Mouse (Mus musculus) intestine, postnatal 0 days (tissue): Measurements from ENCODE around the gene Serpina3f. TPM values are rescaled to one million over a fixed set of nuclear protein-coding genes. Genes with fewer than 3 reads are reported as not detected.

ENCODE experiments used
- ATAC-seq: fragments of 200-750 bp; cut with Nextera tagmentation; 2 replicates; pipeline ENCODE4 v1.8.0; 2017; ENCODE audit warnings: mild to moderate bottlenecking, moderate TSS enrichment, moderate library complexity
- H3K27ac ChIP-seq: fragments of 300-500 bp; sonication (generic); 2 replicates; pipeline ENCODE4 v1.5.1; 2014; ENCODE audit warnings: mild to moderate bottlenecking, low read depth, low read length, moderate library complexity
- H3K27me3 ChIP-seq: fragments of 300-500 bp; sonication (generic); replicated peaks from 2 replicates; pipeline ENCODE4 v1.6.1; 2014; ENCODE audit warnings: low read length, mixed read lengths; ENCODE audit not compliant: control insufficient read depth, insufficient read depth
- H3K36me3 ChIP-seq: fragments of 300-500 bp; sonication (generic); 2 replicates; pipeline ENCODE4 v1.6.1; 2014; ENCODE audit warnings: mild to moderate bottlenecking, moderate library complexity; ENCODE audit not compliant: control insufficient read depth, insufficient read depth
- H3K4me1 ChIP-seq: fragments of 300-500 bp; sonication (generic); replicated peaks from 2 replicates; pipeline ENCODE4 v1.6.1; 2014; ENCODE audit warnings: antibody characterized with exemption, low read length, mixed read lengths; ENCODE audit not compliant: control insufficient read depth, insufficient read depth
- H3K4me2 ChIP-seq: fragments of 300-500 bp; sonication (generic); replicated peaks from 2 replicates; pipeline ENCODE4 v1.6.1; 2014; ENCODE audit warnings: low read depth, mild to moderate bottlenecking, moderate library complexity
- H3K4me3 ChIP-seq: fragments of 300-500 bp; sonication (generic); 2 replicates; pipeline ENCODE4 v1.5.1; 2014; ENCODE audit warnings: low read depth, low read length
- H3K9ac ChIP-seq: fragments of 300-500 bp; sonication (generic); 2 replicates; pipeline ENCODE4 v1.6.1; 2014; ENCODE audit warnings: mild to moderate bottlenecking, low read depth, low read length
- H3K9me3 ChIP-seq: fragments of 300-500 bp; sonication (generic); 2 replicates; pipeline ENCODE4 v1.6.1; 2016; ENCODE audit warnings: mixed run types; ENCODE audit not compliant: control insufficient read depth
- CTCF ChIP-seq: sonication (generic); IDR thresholded peaks from 2 replicates; pipeline ENCODE4 v1.5.1; 2016; ENCODE audit warnings: low read depth, mild to moderate bottlenecking, control low read depth, antibody characterized with exemption, moderate library complexity
- WGBS: fragments of 180-500 bp; shearing (Covaris S2); extraction: QIAGEN DNeasy Blood & Tissue Kit; methylation state at CpG from one replicate; pipeline ENCODE4 v1.1.7; 2014; 5-methylcytosine and 5-hydroxymethylcytosine counted together
- polyA plus RNA-seq: library from polyadenylated mRNA; unstranded; fragments of >200 nt; fragmentation: Nextera tagmentation; extraction: Ambion mirVana; gene quantifications from 2 replicates; pipeline ENCODE4 v1.2.1, GENCODE M21; 2015

The Serpina3f gene
- polyA plus RNA-seq, 1 experiment from 2014 or later, result 0.59 TPM

DNA sequence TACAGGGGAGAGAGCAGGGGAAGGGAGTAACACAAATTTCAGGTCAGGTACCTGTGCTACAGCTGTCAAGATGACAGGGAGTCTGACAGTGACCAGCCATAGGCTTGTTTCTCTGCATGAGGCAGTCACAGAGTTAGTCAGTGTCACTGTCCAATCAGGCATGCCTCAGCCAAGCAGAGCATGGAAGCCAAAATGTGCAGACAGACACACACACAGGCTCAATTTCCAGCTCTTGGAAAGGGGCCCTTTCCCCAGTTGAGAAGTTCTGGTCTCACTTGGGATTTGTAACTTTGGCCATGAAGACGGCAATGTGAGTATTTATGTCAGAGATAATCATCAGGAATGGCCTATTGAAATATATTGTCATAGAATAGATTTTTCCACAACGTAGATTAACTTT, 25.1 kb upstream of the Serpina3f start:
- 62% methylated on average over 2 of the region's 2 CpGs for WGBS
- ATAC-seq, result no peak
- no peaks in the 10 kb centered on the region for H3K4me1 ChIP-seq
- no peak for TF ChIP-seq CTCF
- no peak overlapping the region for H3K4me3 ChIP-seq
- no peaks in the 10 kb centered on the region for H3K27me3 ChIP-seq
- H3K9ac ChIP-seq, result no peak overlapping the region
- H3K36me3 ChIP-seq, result no peaks in the 10 kb centered on the region
- H3K9me3 ChIP-seq, result no peaks in the 10 kb centered on the region
- no peak overlapping the region for H3K4me2 ChIP-seq
- no peak overlapping the region for H3K27ac ChIP-seq

GRCm38 (mm10) chr12:104190852-104191251, 23.5 kb upstream of the Serpina3f start:
- Histone ChIP-seq H3K36me3 (no peaks in the 10 kb centered on the region), H3K4me2 (no peak overlapping the region)

DNA sequence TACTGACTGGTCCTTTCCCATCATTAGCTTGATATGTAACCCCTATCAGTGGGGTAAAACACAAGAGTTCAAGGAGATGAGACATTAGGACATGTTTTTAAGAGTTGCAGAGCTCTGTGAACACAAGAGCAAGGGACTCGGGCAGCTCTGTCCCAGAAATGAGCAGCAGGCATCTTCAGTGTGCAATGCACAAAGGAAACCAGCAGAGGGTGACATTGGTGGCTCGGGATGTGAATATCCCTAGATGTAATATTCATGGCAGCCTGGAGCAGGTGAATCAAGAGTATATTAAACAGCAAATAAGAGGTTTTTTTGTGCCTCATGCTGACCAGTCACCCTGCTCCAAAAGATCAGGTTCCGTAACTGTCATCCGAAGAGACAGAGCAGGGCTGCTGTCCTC, 5.2 kb upstream of the Serpina3f start:
- H3K4me1 ChIP-seq, result no peaks in the 10 kb centered on the region
- no peak for ATAC-seq
- 85% methylated on average over 4 of the region's 4 CpGs for WGBS

More at GRCm38 (mm10) chr12:104190852-104191251, 23.5 kb upstream of the Serpina3f start:
- H3K4me3 ChIP-seq, result no peak overlapping the region
- H3K9me3 ChIP-seq, result no peaks in the 10 kb centered on the region
- no peaks in the 10 kb centered on the region for H3K4me1 ChIP-seq
- no peak overlapping the region for H3K27ac ChIP-seq
- H3K27me3 ChIP-seq, result no peaks in the 10 kb centered on the region
- no peak overlapping the region for H3K9ac ChIP-seq
- no peak for TF ChIP-seq CTCF
- ATAC-seq, result no peak

DNA sequence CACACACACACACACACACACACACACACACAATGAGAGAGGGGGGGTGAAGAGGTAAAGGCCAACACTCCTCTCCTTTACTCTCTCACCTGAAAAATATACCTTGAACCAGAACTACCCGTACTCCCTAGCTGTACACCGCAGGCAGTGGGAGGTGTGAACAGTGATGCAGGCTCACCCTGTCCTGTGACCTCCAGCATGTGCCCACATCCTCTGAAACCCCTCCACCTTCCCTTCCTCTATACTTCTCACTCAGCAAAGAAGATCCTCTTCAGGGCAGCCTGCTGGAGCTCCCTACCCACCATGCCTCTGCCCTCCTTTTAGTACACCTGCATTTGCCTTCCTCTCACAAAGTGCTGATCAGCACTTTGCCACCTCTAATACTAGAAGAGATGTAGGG, 4.5 kb upstream of the Serpina3f start:
- no peak for ATAC-seq
- Histone ChIP-seq H3K9me3 (no peaks in the 10 kb centered on the region), H3K4me2 (no peak overlapping the region), H3K4me1 (no peaks in the 10 kb centered on the region), H3K27ac (no peak overlapping the region), H3K27me3 (no peaks in the 10 kb centered on the region), H3K4me3 (no peak overlapping the region), H3K36me3 (no peaks in the 10 kb centered on the region), H3K9ac (no peak overlapping the region)
- 92% methylated on average over 2 of the region's 2 CpGs for WGBS
- no peak for TF ChIP-seq CTCF

More for the DNA sequence above, 5.2 kb upstream of the Serpina3f start:
- no peaks in the 10 kb centered on the region for H3K9me3 ChIP-seq
- H3K27ac ChIP-seq, result no peak overlapping the region
- no peaks in the 10 kb centered on the region for H3K27me3 ChIP-seq
- H3K9ac ChIP-seq, result no peak overlapping the region
- H3K36me3 ChIP-seq, result no peaks in the 10 kb centered on the region
- no peak overlapping the region for H3K4me2 ChIP-seq
- H3K4me3 ChIP-seq, result no peak overlapping the region
- peak; percentile 54 for TF ChIP-seq CTCF

DNA sequence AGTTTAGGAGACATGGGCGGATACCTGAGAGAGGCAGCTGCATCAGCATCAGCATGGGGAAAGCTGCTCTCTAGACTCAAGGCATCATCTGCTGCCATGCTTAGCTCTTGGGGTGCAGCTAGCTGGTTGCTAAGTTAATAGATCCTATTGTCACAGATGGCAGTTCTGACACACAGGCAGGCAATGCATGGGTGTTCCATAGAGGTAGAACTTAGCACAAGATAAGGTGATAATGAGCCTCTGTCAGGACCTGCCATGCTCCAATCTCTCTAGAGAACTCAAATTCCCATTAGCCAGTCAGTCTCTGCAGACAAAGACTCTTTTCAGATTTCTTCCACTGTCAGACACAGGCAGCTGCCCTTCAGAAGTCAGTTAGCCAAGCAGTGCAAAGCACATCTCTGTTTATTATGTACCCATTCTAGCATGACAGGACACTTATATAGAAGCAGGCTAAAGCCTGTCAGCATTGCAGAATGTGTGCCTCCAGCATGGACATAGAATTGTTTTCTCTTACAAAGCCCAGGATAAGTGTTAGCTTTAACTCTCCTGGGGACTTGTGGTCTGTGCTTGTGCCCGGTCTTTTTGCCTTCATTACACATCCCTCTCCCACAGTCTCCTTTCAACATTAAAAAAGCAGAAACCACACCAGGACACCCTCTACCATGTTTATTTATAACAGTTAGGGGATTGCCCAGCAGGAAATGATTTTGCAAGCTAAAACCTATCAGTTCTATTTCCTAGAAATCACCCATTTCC, 477 bp upstream of the Serpina3f start:
- Histone ChIP-seq H3K36me3 (no peaks in the 10 kb centered on the region), H3K27me3 (no peaks in the 10 kb centered on the region), H3K4me3 (no peak overlapping the region), H3K27ac (no peak overlapping the region), H3K4me2 (no peak overlapping the region), H3K9ac (no peak overlapping the region), H3K4me1 (no peaks in the 10 kb centered on the region), H3K9me3 (no peaks in the 10 kb centered on the region)
- TF ChIP-seq CTCF, result no peak
- ATAC-seq, result no peak
- 79% methylated on average over 2 of the region's 2 CpGs for WGBS

DNA sequence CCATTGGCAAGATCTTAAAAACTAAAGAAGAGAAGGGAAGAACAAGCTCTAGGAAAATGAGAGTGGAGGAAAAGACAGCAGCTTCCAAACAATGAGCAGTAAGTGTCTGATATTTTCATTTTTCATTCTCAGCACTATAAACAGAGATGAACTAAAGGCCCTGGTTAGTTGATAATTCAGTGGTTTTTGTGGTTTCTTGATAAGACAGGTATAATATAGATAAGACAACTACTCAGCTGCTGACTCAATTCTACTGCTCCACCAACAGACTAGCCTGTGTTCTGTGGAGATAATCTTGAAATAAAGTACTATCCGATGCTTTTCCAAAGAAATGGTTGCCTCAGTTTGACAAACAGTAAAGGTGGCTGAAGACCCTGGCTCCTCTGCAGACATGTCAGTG, 905 bp downstream of the Serpina3f start:
- H3K4me2 ChIP-seq, result no peak overlapping the region
- TF ChIP-seq CTCF, result no peak
- H3K36me3 ChIP-seq, result no peaks in the 10 kb centered on the region
- no peak overlapping the region for H3K27ac ChIP-seq
- whole genome bisulfite sequencing, result 52% methylated on average over 1 of the region's 1 CpGs
- no peak overlapping the region for H3K4me3 ChIP-seq
- H3K4me1 ChIP-seq, result no peaks in the 10 kb centered on the region
- H3K9ac ChIP-seq, result no peak overlapping the region
- ATAC-seq, result no peak
- H3K27me3 ChIP-seq, result no peaks in the 10 kb centered on the region
- H3K9me3 ChIP-seq, result no peaks in the 10 kb centered on the region

DNA sequence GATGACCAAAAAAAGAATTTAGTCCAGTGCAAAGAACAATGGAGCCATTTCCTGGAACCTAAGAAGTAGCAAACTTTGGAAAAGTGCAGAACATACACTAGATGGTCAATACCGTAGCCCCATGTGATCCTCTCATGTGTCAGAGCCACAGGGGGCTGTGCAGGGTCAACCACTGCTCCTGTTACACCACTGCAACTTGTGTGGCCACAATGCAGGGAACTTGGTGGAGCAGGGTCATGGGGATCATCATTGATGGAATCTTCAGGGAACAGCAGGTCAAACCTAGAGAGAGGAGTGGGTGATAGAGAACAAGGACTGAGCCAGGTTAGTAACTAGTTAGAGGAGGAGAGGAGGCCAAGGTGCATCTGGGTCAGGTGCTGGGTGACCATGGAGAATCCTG, 7.3 kb downstream of the Serpina3f start:
- ATAC-seq, result no peak
- WGBS, result 64% methylated on average over 1 of the region's 1 CpGs
- no peak overlapping the region for H3K4me2 ChIP-seq

More for the DNA sequence above, 7.3 kb downstream of the Serpina3f start:
- Histone ChIP-seq H3K9ac (no peak overlapping the region), H3K27ac (no peak overlapping the region), H3K4me1 (no peaks in the 10 kb centered on the region), H3K36me3 (no peaks in the 10 kb centered on the region), H3K9me3 (no peaks in the 10 kb centered on the region), H3K27me3 (no peaks in the 10 kb centered on the region), H3K4me3 (no peak overlapping the region)
- no peak for TF ChIP-seq CTCF
